Mouse (Mus musculus): ENCODE measurements around the gene Hoxc4. TPM values are rescaled to one million over a fixed set of nuclear protein-coding genes. Genes with fewer than 3 reads are reported as not detected.

Gene Hoxc4
- polyA plus RNA-seq, 1 experiment: 89.1 TPM

DNA sequence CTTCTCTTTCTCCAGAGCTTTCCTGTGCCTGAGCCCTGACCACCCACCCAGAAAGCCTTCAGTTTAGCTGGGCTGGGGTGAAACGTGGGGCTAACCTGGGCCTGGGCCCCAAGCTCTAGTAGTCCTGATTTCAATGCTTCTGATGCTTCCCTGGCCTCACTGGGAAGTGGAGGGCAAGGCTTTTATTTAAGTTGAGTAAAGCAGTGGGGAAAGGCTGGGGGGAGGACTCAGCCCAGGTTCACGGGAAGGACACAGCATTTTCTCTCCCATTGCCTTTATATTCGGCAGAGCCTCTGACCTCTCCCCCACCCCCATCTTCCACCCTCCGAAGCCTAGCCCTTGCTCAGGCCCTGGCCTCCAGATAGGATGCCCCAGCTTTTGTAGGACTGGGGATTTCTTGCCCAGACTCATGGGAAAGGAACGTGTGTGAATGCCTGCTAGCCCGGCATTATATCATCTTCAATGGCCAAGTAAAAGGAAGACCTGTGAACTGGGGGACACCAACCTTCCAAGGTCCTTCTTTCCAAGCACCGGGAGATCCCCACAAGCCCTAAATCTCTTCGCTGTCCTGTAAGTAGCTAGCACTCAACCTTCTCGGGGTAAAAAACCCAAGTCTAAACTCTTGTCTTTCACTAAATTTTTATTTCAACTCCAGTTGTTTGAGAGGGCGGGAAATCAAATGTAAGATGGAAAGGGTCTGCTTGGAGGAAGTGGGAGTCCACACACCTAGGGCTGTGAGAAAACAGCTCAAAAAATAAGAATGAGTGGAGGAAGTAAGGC lies 20.2 kb downstream of the Hoxc4 start:
- TF ChIP-seq GATA1 (IDR thresholded peaks at IDR 0.05; ENCODE audit: low read length): no peak

DNA sequence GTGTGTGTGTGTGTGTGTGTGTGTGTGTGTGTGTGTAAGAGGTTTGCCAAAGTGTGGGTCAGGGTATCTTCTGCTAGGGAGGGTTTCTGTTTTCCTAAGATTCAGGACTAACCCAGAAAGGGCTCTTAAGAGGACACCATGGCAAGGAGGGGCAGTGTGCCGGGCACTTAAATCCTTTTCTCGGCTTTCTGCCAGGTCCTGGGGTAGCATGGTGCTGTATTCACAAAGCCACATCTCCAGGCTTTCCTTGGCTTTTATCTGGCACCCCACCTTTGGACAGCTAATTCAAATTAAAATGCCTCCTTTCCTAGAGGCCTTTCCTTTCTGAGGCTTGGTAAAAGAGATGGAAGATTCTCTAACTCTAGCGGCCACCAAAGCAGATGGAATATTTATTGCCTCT lies 20.9 kb downstream of the Hoxc4 start:
- TF ChIP-seq GATA1 (IDR thresholded peaks at IDR 0.05; ENCODE audit: low read length): no peak

DNA sequence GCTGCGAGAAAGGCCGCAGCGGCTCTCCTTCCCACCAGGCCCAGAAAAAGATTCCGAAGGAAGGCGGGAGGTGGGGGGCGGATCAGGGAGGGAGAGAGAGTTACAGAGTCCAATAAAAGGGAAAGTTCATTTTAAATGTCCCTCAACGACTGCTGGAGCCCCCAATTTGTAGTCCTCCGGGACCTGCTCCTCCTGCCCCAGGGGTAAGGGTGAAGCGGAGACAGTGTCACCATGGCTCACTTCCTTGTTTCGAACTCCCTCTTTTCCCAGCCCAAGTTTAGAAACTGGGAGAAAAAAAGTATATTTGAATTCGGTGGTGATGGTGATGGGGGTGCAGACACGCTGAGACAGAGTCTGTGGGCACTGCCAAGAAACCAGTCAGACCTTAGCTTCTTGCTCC lies 21.9 kb downstream of the Hoxc4 start:
- TF ChIP-seq GATA1 (IDR thresholded peaks at IDR 0.05; ENCODE audit: low read length): no peak

DNA sequence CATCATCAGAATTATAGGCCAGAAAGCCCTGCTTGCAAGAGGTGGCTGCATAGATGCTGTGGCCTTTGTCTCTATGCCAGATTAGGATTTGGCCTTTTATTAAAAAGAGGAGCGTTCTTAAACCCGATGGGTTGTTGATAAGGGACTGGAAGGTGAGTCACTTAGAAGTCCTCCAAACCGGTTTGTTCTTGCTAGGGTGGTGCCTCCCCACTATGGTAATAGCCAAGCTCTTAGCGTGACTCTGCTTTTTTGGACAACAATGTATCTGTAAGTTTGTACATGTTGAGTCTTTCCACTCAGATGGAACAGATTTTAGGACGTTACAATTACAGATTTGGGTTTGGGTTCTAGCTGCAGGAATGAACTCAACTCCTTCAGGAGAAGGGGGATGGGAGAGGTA lies 22.9 kb downstream of the Hoxc4 start:
- no peak for TF ChIP-seq GATA1 (IDR thresholded peaks at IDR 0.05; ENCODE audit: low read length)

DNA sequence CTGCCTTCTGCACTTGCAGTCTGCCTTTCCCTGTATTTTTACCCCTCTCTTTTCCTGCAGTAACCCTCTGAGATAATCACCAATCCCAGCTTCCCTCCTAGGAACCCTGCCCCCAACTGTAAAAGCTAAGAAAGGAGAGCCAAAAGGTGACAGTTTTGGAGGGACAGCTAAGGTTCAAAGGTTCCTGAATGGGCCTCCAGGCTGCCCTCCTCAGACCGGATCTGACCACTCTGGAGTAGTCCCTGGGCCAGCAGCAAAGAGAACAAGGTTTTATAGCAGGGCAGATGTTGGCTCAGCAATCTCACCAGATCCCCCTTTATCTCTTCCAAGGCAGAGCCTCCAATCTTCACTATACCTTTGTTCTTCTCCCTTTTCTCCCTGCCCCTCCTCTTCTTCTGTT lies 23.5 kb downstream of the Hoxc4 start:
- TF ChIP-seq GATA1 (IDR thresholded peaks at IDR 0.05; ENCODE audit: low read length): no peak

DNA sequence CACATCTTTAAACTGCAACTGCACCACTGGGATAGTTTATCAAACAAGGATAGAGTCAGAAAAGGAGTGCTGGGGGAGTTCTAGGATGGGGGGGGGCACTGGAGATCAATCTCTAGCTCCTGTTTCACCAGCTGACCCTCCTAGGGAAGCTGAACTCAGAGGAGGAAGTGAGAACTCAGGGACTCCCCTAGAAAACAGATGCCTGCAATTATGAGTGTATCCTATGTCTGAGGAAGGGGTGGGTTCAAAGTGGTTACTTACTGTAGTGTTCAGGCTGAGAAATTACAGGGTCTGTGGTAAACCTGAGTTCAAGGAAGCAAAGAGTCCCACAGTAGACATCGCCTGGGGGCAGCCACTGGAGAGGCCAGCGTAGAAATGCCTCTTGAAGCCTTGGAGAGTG lies 32.9 kb downstream of the Hoxc4 start:
- no peak for TF ChIP-seq GATA1 (IDR thresholded peaks at IDR 0.05; ENCODE audit: low read length)

DNA sequence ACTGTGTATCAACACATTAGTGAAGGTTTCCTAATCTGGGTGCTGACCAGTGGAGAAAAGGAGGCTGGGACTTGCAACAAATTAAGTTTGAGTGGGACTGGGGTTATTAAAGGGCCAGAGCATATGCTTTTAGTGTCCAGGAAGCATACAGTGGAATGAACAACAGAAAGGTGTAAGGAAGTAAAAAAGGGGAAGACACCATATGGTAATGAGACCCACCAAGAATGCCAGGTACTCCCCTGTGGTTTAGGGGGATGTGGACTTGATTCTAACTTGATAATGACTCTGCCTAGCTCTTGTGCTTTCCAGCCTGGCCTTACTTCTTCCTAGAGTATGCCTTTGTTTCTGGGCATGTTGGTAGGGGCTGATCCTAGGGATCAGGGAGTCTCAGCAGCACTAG lies 34.5 kb downstream of the Hoxc4 start:
- no peak for TF ChIP-seq GATA1 (IDR thresholded peaks at IDR 0.05; ENCODE audit: low read length)

DNA sequence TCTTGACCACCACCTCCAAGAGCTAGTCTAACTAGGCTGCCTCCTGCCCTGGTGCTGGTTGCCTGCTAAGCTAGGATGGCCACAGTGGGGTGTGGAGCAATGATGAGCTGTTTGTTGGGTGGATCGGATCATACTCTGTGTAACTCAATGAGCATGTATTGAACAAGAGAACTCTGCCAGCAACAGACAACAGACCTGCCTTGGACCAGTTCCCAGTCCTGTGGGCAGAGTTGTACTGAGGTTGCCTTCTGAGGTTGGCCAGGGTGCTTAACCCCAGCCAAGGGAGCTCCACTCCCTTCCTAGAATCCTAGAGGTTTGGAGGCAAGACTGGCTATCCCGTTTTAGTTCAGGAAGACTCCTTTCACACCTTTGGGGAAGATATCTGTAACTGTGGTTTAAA lies 37.7 kb downstream of the Hoxc4 start:
- TF ChIP-seq GATA1 (IDR thresholded peaks at IDR 0.05; ENCODE audit: low read length): no peak

DNA sequence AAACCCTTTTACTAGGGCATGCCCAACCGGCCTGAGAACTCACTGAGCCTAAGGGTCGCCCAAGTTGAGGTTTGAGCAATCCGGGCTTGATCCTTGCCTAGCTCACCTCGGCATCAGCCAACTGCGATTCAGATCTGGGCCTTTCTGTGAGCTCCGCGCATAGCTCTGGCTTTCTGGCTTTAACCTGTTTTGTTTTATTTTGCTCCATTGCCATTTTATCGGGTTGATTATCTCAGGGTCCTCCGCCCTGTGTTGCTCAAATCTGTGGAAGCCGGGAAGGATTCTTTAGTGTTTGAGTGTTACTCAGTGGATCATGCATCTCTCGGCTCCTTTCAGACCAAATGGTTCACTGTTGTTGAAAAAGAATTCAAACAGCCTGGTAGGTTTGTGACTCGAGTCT lies 40.0 kb downstream of the Hoxc4 start:
- no peak for TF ChIP-seq GATA1 (IDR thresholded peaks at IDR 0.05; ENCODE audit: low read length)

DNA sequence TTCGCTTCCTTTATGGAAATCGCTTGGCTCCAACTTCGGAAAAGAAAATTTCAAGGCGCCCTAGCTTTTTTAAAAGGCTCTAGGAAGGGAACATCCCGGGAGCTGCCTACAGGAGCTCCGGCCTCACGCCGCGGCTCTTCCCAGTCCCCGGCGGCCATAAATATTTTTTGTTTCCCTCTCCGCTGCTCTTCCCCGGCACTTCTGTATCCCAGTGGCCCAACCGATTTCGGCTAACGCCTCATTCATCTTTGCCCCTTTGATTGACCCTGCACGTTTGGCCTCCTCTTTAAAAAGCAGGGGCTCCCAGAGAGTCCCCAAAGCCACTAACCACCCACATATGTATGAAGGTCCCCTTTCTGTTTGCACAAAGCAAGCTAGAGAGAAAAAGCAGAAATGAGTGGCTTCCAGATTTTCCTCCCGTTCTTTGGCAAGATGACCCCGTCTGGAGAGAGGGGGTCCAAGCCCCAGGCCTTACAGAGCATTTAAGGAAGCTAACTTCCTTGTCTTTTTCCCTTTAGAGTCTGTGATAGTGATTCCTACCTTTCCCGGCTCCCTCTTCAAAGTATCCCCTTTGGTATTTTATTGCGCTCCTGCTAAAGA lies 40.8 kb downstream of the Hoxc4 start:
- no peak for TF ChIP-seq GATA1 (IDR thresholded peaks at IDR 0.05; ENCODE audit: low read length)

DNA sequence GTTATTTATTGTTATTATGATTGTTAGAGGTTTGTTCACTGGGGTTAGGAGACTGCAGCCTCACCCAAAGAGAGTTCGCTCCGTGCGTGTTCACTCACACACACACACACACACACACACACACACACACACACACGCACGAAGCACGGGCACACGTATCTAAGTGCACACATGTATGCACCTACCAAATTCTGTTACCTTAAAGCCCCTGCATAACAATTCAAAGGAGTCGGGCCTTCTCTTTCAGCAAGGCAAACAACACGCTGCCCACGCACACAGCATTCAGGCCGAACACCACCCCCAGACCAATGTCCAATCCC lies 41.2 kb downstream of the Hoxc4 start:
- TF ChIP-seq GATA1 (IDR thresholded peaks at IDR 0.05; ENCODE audit: low read length): no peak

DNA sequence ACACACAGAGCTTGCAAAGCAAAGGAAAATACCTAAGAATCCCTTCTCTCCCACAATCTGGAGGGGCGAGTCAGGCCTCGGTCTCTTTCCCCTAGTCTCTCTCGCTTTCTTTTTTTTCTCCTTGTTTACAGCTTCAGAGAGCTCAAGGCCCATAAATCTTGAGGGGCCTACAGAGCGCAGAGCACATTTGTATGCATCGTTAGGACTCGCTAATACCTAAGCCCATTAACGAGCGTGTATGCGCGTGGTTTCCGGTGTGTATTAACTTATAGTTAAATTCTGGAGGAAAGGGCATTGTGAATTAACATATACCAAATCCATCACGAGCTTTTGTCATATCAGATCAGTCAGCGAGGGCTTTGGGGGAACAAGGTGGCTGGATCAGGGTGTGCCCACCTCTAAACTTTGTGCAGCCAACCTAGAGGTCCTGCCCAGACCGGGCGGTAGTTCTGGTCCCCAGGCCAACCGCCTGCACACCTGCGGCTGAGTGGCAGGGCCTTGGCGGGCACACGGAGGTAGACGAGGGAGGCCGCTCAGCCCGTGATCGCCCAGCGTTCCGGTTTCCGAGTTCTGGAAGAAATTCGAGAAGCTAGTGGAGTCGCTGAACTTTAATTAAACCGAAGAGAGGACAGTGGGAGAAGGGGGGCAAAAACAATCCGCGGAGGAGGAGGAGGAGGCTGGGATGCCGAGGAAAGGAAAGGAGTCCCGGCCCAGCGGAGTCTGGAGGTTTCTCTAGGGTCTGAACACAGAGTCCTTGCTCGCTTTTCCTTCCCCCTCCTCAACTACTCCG lies 41.8 kb downstream of the Hoxc4 start:
- no peak for TF ChIP-seq GATA1 (IDR thresholded peaks at IDR 0.05; ENCODE audit: low read length)

DNA sequence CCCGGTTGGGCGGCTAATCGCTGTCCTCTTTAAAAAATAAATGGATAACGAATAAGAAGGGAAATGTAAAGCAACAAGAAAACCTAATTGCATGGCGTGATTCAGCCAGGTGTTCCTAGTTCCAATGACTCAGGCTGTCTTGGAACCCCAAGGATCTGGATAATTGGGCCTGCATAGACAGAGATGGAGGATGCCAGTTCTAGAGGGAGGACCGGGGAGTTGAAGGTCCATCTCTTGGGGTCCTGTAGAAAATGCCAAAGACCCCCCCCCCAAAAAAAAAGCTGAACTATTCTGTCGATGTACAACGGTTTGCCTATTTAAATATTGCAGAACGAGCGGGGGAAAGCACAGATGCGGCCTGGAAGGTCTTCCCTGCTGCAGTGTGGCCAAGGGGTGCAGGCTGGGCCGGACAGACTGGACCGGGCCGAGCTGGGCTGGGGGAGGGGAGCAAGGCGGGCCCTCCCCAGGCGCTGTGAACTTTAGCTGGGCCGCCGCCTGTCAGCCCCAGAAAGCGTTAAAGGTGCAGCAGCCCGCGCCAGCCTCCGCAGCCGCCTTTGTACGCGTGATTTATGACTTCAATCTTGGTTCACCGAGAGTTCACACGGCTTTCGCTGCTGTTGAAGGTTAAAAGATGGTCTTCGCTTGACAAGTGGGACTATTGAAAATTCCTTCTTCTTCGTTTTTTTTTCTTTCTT lies 42.5 kb downstream of the Hoxc4 start:
- TF ChIP-seq GATA1 (IDR thresholded peaks at IDR 0.05; ENCODE audit: low read length): no peak

DNA sequence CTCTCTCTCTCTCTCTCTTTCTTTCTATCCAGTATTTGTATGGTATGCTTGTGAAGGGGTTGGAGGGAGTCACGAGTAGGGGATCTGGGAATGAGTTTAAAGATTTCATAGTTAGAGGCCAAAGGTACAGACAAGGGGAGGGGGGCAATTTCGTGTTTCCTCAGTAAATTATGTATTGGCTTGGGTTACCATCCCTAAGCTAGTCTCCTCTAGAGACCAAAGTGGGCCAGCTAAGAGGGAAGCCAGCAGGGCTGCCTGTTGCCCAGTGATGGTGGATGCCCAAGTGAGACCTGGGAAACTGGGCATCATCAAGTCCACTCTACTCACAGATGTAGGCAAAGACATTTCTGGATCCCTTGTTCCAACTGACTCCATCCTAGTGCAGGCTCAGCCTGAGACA lies 43.3 kb downstream of the Hoxc4 start:
- no peak for TF ChIP-seq GATA1 (IDR thresholded peaks at IDR 0.05; ENCODE audit: low read length)

DNA sequence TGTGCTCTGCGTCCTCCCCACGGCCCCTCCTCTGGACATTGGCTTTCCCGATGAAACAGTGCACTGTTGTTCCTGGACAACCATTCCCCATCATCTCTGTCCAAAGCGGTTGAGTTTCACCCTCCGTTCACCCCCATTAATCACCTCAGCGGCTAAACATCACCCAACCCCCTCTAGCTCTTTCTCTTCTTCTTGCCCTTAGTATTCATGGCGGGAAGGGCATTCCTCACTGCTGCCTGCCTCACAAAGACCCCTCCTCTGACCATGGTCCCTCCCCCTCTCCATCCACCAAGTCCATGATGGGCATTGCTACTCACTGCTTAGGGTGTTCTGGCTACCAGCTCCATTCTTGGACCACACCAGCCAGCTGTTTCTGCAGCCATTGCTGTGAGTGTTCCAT lies 46.9 kb downstream of the Hoxc4 start:
- no peak for TF ChIP-seq GATA1 (IDR thresholded peaks at IDR 0.05; ENCODE audit: low read length)

DNA sequence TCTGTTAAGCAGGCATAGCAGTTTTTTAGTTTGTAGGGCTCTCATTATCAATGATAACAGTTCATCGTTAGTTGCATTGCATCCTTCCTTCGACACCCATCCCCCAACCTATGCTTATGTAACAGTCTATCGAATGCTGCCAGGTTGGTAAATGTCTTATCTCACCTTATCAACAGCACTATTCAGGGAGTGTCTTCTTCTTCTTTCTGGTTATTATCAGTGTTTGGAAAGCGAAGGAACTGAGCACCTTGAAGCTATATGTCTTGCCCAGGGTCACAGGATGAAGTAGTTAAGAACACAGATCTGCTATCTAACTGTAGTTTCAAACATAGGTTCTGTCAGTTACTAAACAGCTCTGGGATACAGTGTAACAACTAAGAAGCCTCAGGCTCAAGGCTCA lies 49.0 kb downstream of the Hoxc4 start:
- peak; percentile 83 for TF ChIP-seq GATA1 (IDR thresholded peaks at IDR 0.05; ENCODE audit: low read length)

All from G1E-ER4 (cell line).